Mouse (Mus musculus) G1E (cell line): Measurements from ENCODE around the gene Arfgap3. TPM values are rescaled to one million over a fixed set of nuclear protein-coding genes. Genes with fewer than 3 reads are reported as not detected.

Source experiments
- ATAC-seq: 2 replicates; pipeline ENCODE4 v1.8.0; 2016; ENCODE audit warnings: mild to moderate bottlenecking; ENCODE audit not compliant: insufficient number of reproducible peaks, poor library complexity, low FRiP score, severe bottlenecking; ENCODE audit errors: extremely low read depth
- DNase-seq: peaks from one replicate; pipeline ENCODE4 v3.0.0; 2012; ENCODE audit warnings: low spot score
- H3K27me3 ChIP-seq: 2 replicates; pipeline ENCODE4 v1.6.1; 2012; ENCODE audit warnings: mild to moderate bottlenecking, low read length, inconsistent platforms; ENCODE audit not compliant: insufficient read depth
- H3K36me3 ChIP-seq: replicated peaks from 2 replicates; pipeline ENCODE3; 2012; ENCODE audit warnings: mild to moderate bottlenecking, inconsistent platforms
- H3K4me1 ChIP-seq: 2 replicates; pipeline ENCODE4 v1.6.1; 2012; ENCODE audit warnings: low read depth, low read length, inconsistent platforms, mixed read lengths; ENCODE audit not compliant: insufficient read depth
- H3K4me3 ChIP-seq: 2 replicates; pipeline ENCODE4 v1.5.1; 2012; ENCODE audit warnings: low read depth, mild to moderate bottlenecking, inconsistent platforms, low read length, moderate library complexity, mixed read lengths
- H3K9me3 ChIP-seq: replicated peaks from 2 replicates; pipeline ENCODE4 v1.6.1; 2012; ENCODE audit warnings: inconsistent platforms
- CTCF ChIP-seq: IDR thresholded peaks from 2 replicates; pipeline ENCODE4 v1.5.1; 2012; ENCODE audit warnings: low read depth, low read length, inconsistent platforms, mixed read lengths
- GATA1 ChIP-seq: IDR thresholded peaks from 2 replicates; pipeline ENCODE4 v1.6.1; 2012; ENCODE audit warnings: borderline replicate concordance, low read length, inconsistent platforms, mixed read lengths
- GATA2 ChIP-seq: IDR thresholded peaks from 2 replicates; pipeline ENCODE4 v1.6.1; 2012; ENCODE audit warnings: low read depth, low read length, inconsistent platforms, borderline replicate concordance
- POLR2AphosphoS5 ChIP-seq: IDR thresholded peaks from 2 replicates; pipeline ENCODE4 v1.6.1; 2012; ENCODE audit warnings: low read depth, low read length, inconsistent platforms; ENCODE audit not compliant: insufficient replicate concordance
- TAL1 ChIP-seq: conservative IDR thresholded peaks from 2 replicates; pipeline ENCODE4 v1.6.1; 2012; ENCODE audit warnings: low read depth, low read length, inconsistent platforms, mixed read lengths
- polyA plus RNA-seq: library from polyadenylated mRNA; stranded (reverse); fragments of >175 nt; gene quantifications from 2 replicates; pipeline ENCODE4 v1.2.3, GENCODE M21; 2012
- total RNA-seq, 2 experiments: library from RNA; stranded (forward) in 1 of 2; stranded (reverse) in 1 of 2; fragments of 200-1000 nt in 1 of 2; fragments of >200 nt in 1 of 2; fragmentation: Nextera tagmentation in 1 of 2; gene quantifications; 2 replicates each; pipeline ENCODE4 v1.2.3; 2014 to 2017

Gene Arfgap3
- total and polyA plus RNA-seq, 3 experiments, result 8.4 to 47.0 (median 39.7) TPM

DNA sequence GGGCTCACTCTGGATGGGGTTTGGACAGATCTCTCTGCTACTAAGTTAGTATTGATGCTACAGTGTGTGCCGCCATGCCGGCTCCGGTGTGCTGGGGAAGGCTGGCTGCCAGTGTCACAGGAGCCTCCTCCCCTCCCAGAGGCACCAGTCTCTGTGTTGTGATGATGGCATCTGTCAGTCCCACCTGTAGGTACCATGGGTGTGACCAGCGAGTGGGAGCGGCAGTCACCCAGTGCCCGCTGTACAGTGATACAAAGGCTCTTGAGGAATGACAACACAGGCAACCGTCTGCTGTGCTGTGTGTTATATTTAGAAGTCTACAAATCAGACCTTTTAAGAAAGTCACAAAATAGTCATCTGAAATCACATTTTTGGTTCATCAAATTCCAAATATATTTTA lies 50.6 kb downstream of the Arfgap3 start:
- no peak for DNase-seq
- TF ChIP-seq GATA2 (no peak), GATA1 (no peak), CTCF (no peak), POLR2AphosphoS5 (no peak), TAL1 (no peak)
- Histone ChIP-seq H3K4me1 (peaks cover 9% of the 10 kb centered on the region; the same call in 1 of the 2 replicates), H3K4me3 (no peak overlapping the region), H3K27me3 (no peaks in the 10 kb centered on the region; the same call in 1 of the 2 replicates), H3K36me3 (peaks cover 50% of the 10 kb centered on the region), H3K9me3 (no peaks in the 10 kb centered on the region)
- ATAC-seq, result no peak

DNA sequence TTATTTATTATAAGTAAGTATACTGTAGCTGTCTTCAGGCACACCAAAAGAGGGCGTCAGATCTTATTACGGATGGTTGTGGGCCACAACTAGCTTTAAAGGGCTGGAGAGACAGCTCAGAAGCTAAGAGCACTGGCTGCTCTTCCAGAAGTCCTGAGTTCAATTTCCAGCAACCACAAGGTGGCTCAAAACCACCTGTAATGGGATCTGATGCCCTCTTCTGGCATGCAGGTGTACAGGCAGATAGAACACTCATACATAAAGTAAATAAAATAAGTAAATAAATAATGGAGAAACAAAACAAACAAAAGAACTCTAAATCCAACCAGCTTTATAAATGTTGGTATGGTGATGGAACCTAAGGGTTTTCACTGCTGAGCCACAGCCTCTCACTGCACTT lies 51.2 kb downstream of the Arfgap3 start:
- H3K36me3 ChIP-seq, result peaks cover 45% of the 10 kb centered on the region
- no peaks in the 10 kb centered on the region for H3K9me3 ChIP-seq
- no peak overlapping the region for H3K4me3 ChIP-seq
- ATAC-seq (no peak), DNase-seq (no peak)
- H3K27me3 ChIP-seq, result no peaks in the 10 kb centered on the region; the same call in 1 of the 2 replicates
- H3K4me1 ChIP-seq, result peaks cover 7% of the 10 kb centered on the region; the same call in 1 of the 2 replicates
- TF ChIP-seq CTCF (no peak), TAL1 (no peak), GATA1 (no peak), GATA2 (no peak), POLR2AphosphoS5 (no peak)

DNA sequence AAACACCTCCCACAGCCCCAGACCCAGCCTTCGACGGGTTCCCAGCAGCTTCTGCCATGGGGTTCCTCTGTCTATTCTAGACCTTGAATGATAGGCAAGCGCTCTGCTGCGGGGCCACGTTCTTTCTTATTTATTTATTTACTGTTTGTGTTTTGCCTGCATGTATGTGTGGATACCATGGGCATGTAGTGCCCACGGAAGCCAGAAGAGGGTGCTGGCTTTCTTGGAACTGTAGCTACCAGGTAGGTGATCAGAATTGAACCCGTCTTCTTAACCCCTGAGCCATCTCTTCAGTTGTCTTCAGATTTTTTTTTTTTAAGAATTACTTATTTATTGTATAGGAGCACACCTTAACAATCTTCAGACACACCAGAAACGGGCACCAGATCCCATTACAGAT lies 51.7 kb downstream of the Arfgap3 start:
- TF ChIP-seq CTCF (0 out of 2 replicates have a peak, but pooled peaks have one; percentile 19), TAL1 (no peak)
- peaks cover 8% of the 10 kb centered on the region; the same call in 1 of the 2 replicates for H3K4me1 ChIP-seq
- H3K4me3 ChIP-seq, result no peak overlapping the region
- no peak for ATAC-seq
- no peaks in the 10 kb centered on the region; the same call in 1 of the 2 replicates for H3K27me3 ChIP-seq
- H3K36me3 ChIP-seq, result peaks cover 40% of the 10 kb centered on the region
- DNase-seq, result no peak
- no peaks in the 10 kb centered on the region for H3K9me3 ChIP-seq

DNA sequence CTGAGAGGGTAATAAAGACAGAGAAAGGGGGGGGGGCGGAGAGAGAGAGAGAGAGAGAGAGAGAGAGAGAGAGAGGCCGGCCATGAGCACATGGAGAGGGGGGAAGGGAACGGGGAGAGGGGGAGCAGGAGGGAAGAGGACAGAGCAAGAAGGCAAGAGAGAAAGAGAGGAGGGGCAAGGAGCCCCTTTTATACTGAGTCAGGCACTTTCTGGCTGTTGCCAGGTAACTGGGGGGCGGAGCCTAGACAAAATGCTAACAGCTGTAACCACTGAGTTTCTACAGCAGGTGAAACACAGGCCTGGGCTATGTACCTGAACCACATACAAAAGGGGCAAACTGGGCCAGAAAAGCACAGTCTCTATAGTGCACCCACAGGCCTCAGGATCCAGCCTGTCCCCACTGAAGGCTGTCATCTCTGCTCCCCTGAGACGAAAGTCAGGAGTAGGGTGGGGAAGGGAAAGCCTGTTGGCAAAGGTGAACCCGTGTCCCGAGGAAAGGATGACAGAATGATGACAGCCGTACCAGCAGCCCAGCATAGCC lies 53.2 kb downstream of the Arfgap3 start:
- Histone ChIP-seq H3K4me1 (peaks cover 18% of the 10 kb centered on the region; the same call in 1 of the 2 replicates), H3K9me3 (no peaks in the 10 kb centered on the region), H3K36me3 (peaks cover 29% of the 10 kb centered on the region), H3K4me3 (no peak overlapping the region), H3K27me3 (peaks cover 5% of the 10 kb centered on the region; the same call in 1 of the 2 replicates)
- no peak for TF ChIP-seq CTCF
- no peak for TF ChIP-seq POLR2AphosphoS5
- no peak for DNase-seq
- no peak for ATAC-seq

DNA sequence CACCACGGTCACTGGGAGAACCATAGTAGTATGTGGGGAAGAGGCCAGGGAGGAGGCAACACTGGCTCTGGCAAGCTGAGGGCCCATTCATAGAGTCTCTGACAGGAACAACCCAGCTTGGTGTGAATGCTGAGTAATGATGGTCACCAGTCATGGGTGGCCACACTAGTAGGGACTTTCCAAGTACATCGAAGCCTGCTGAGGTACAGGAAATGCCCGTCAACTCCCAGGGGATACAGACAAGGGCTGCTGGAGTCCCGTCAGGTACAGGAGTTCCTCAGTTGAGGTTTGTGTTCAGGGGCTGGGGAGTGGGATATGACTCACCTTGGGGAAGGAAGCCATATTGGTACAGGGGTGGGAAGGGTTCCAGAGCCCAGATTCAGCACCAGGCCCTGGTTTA lies 54.0 kb downstream of the Arfgap3 start:
- TF ChIP-seq GATA1 (no peak), GATA2 (no peak), TAL1 (no peak)
- peaks cover 27% of the 10 kb centered on the region for H3K36me3 ChIP-seq
- ATAC-seq (no peak), DNase-seq (no peak)
- no peaks in the 10 kb centered on the region for H3K9me3 ChIP-seq
- H3K4me3 ChIP-seq, result no peak overlapping the region
- peaks cover 18% of the 10 kb centered on the region; the same call in 1 of the 2 replicates for H3K4me1 ChIP-seq
- peaks cover 5% of the 10 kb centered on the region; the same call in 1 of the 2 replicates for H3K27me3 ChIP-seq

DNA sequence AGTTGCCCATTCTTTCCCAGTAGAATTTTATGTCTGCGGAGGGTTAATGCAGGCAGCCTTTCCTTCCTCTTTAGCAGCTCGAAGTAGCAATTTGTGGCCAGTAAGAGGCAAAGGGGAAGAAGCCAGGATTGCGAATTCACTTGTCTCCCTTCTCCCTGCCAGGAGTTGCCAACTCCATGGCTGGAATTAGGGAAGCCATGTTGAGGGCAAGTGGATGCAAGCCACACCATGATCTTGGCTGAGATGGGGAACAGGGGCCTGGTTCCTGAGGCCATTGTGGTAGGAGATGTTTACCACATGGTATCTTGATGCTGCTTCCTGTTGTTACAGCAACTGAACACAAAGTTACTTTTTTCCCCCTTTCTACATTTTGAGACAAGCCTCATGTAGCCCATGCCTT lies 55.1 kb downstream of the Arfgap3 start:
- H3K4me3 ChIP-seq, result no peak overlapping the region
- H3K27me3 ChIP-seq, result peaks cover 11% of the 10 kb centered on the region
- DNase-seq, result no peak
- no peak for ATAC-seq
- peaks cover 16% of the 10 kb centered on the region for H3K36me3 ChIP-seq
- H3K9me3 ChIP-seq, result no peaks in the 10 kb centered on the region
- TF ChIP-seq GATA2 (no peak), CTCF (no peak), POLR2AphosphoS5 (no peak), GATA1 (no peak), TAL1 (no peak)
- H3K4me1 ChIP-seq, result peaks cover 12% of the 10 kb centered on the region; the same call in 1 of the 2 replicates
